Mouse (Mus musculus): Measurements from ENCODE around the gene Plcl1.

DNA sequence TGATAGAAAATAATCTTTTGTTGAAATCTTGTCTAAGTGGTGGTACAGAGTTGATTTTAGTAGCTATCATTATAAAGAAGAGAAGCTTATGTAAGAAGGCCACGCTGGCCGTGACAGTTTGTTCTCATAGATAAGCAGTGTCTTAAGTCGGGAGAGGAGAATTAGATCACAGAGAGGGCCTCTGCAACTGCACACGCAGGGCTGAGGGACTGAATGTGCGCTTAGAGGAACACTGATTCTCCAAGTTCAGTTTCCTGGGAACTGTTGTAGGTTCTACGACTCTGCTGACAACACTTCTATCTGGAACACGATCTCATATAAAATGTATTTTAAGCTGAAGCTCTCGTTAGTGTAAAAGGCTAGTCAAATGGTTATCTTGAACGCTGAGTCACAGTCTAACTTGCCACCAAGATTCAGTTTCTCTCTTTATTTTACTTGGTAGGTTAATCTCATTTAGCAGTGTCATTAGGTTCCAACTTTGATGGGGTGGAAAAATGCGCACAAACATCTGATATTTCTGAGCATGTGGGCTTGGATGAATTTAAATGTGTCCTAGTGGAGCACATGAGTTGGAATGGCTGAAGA lies 288.0 kb downstream of the Plcl1 start:
- no peak for TF ChIP-seq CTCF (IDR thresholded peaks at IDR 0.05; ENCODE audit: low read depth, low read length)
- no peak for TF ChIP-seq POLR2A (IDR thresholded peaks at IDR 0.05; ENCODE audit: borderline replicate concordance, low read depth, low read length)
